Mouse (Mus musculus): ENCODE results near the gene Igsf21. TPM values are rescaled to one million over a fixed set of nuclear protein-coding genes. Genes with fewer than 3 reads are reported as not detected.

The Igsf21 gene
- polyA plus RNA-seq, 1 experiment from 2014 or later = 0.10 TPM

- 56% methylated on average over 14 of the region's 14 CpGs for WGBS
- no peak overlapping the region for H3K9ac ChIP-seq
- no peaks in the 10 kb centered on the region for H3K9me3 ChIP-seq (replicated peaks)
- no peak overlapping the region for H3K27ac ChIP-seq
- H3K4me1 ChIP-seq (replicated peaks) = no peaks in the 10 kb centered on the region
- no peak overlapping the region for H3K4me2 ChIP-seq
- H3K27me3 ChIP-seq = peaks cover 16% of the 10 kb centered on the region
- H3K4me3 ChIP-seq = no peak overlapping the region
- no peak for ATAC-seq (replicated peaks; ENCODE audit: insufficient number of reproducible peaks, insufficient read depth, low FRiP score, low read depth)
- no peaks in the 10 kb centered on the region for H3K36me3 ChIP-seq
Observed at GRCm38 (mm10) chr4:140214406-140214805, 32.2 kb downstream of the Igsf21 start.

- Histone ChIP-seq H3K4me2 (no peak overlapping the region), H3K4me3 (no peak overlapping the region), H3K4me1 (replicated peaks) (peaks cover 10% of the 10 kb centered on the region), H3K27me3 (peaks cover 18% of the 10 kb centered on the region), H3K36me3 (no peaks in the 10 kb centered on the region), H3K9ac (no peak overlapping the region), H3K9me3 (replicated peaks) (no peaks in the 10 kb centered on the region), H3K27ac (no peak overlapping the region)
- WGBS = 64% methylated on average over 11 of the region's 11 CpGs
- no peak for ATAC-seq (replicated peaks; ENCODE audit: insufficient number of reproducible peaks, insufficient read depth, low FRiP score, low read depth)
Observed at GRCm38 (mm10) chr4:140210129-140210890, 36.3 kb downstream of the Igsf21 start.

GRCm38 (mm10) chr4:140205811-140206231 is 40.8 kb downstream of the Igsf21 start:
- peaks cover 10% of the 10 kb centered on the region for H3K4me1 ChIP-seq (replicated peaks)
- no peaks in the 10 kb centered on the region for H3K9me3 ChIP-seq (replicated peaks)
- H3K4me2 ChIP-seq = peak overlapping the region; percentile 24
- H3K36me3 ChIP-seq = no peaks in the 10 kb centered on the region
- H3K27me3 ChIP-seq = peaks cover 7% of the 10 kb centered on the region
- WGBS = 42% methylated on average over 12 of the region's 12 CpGs
- no peak for ATAC-seq (replicated peaks; ENCODE audit: insufficient number of reproducible peaks, insufficient read depth, low FRiP score, low read depth)
- H3K4me3 ChIP-seq = no peak overlapping the region
- H3K27ac ChIP-seq = no peak overlapping the region
- H3K9ac ChIP-seq = no peak overlapping the region

- H3K27me3 ChIP-seq = peaks cover 7% of the 10 kb centered on the region; the same call in 1 of the 2 replicates
- no peak for ATAC-seq (replicated peaks; ENCODE audit: insufficient number of reproducible peaks, insufficient read depth, low FRiP score, low read depth)
Observed at GRCm38 (mm10) chr4:140204775-140205174, 41.8 kb downstream of the Igsf21 start.

GRCm38 (mm10) chr4:140203696-140204272 is 42.8 kb downstream of the Igsf21 start:
- no peaks in the 10 kb centered on the region for H3K9me3 ChIP-seq (replicated peaks)
- ATAC-seq (replicated peaks; ENCODE audit: insufficient number of reproducible peaks, insufficient read depth, low FRiP score, low read depth) = no peak
- peaks cover 4% of the 10 kb centered on the region; the same call in 1 of the 2 replicates for H3K27me3 ChIP-seq
- H3K36me3 ChIP-seq = no peaks in the 10 kb centered on the region
- no peak overlapping the region for H3K4me3 ChIP-seq
- WGBS = 82% methylated on average over 12 of the region's 12 CpGs
- H3K4me1 ChIP-seq (replicated peaks) = peaks cover 12% of the 10 kb centered on the region
- H3K27ac ChIP-seq = no peak overlapping the region
- H3K9ac ChIP-seq = no peak overlapping the region
- H3K4me2 ChIP-seq = no peak overlapping the region

More at GRCm38 (mm10) chr4:140204775-140205174, 41.8 kb downstream of the Igsf21 start:
- Histone ChIP-seq H3K9me3 (replicated peaks) (no peaks in the 10 kb centered on the region), H3K4me1 (replicated peaks) (peaks cover 12% of the 10 kb centered on the region), H3K4me3 (no peak overlapping the region), H3K4me2 (no peak overlapping the region), H3K27ac (no peak overlapping the region), H3K9ac (no peak overlapping the region), H3K36me3 (no peaks in the 10 kb centered on the region)
- WGBS = 72% methylated on average over 10 of the region's 10 CpGs

- Histone ChIP-seq H3K4me3 (no peak overlapping the region), H3K27ac (no peak overlapping the region), H3K4me1 (replicated peaks) (peaks cover 12% of the 10 kb centered on the region), H3K27me3 (peaks cover 4% of the 10 kb centered on the region; the same call in 1 of the 2 replicates), H3K36me3 (no peaks in the 10 kb centered on the region), H3K9me3 (replicated peaks) (no peaks in the 10 kb centered on the region), H3K4me2 (no peak overlapping the region), H3K9ac (no peak overlapping the region)
- 44% methylated on average over 6 of the region's 6 CpGs for WGBS
- ATAC-seq (replicated peaks; ENCODE audit: insufficient number of reproducible peaks, insufficient read depth, low FRiP score, low read depth) = no peak
Observed at GRCm38 (mm10) chr4:140202196-140202595, 44.4 kb downstream of the Igsf21 start.

GRCm38 (mm10) chr4:140200296-140200695 is 46.3 kb downstream of the Igsf21 start:
- no peaks in the 10 kb centered on the region for H3K36me3 ChIP-seq
- 51% methylated on average over 14 of the region's 14 CpGs for WGBS
- H3K27ac ChIP-seq = no peak overlapping the region
- H3K9ac ChIP-seq = no peak overlapping the region
- H3K9me3 ChIP-seq (replicated peaks) = no peaks in the 10 kb centered on the region
- H3K4me3 ChIP-seq = no peak overlapping the region
- H3K4me1 ChIP-seq (replicated peaks) = 0 out of 2 replicates have a peak, but pooled peaks cover 2% of the 10 kb centered on the region
- H3K4me2 ChIP-seq = no peak overlapping the region
- ATAC-seq (replicated peaks; ENCODE audit: insufficient number of reproducible peaks, insufficient read depth, low FRiP score, low read depth) = no peak
- H3K27me3 ChIP-seq = peaks cover 10% of the 10 kb centered on the region; the same call in 1 of the 2 replicates

GRCm38 (mm10) chr4:140196717-140197116 is 49.9 kb downstream of the Igsf21 start:
- 47% methylated on average over 9 of the region's 9 CpGs for WGBS
- Histone ChIP-seq H3K9me3 (replicated peaks) (no peaks in the 10 kb centered on the region), H3K27me3 (peaks cover 6% of the 10 kb centered on the region; the same call in 1 of the 2 replicates), H3K27ac (no peak overlapping the region), H3K36me3 (no peaks in the 10 kb centered on the region), H3K4me3 (no peak overlapping the region), H3K4me1 (replicated peaks) (0 out of 2 replicates have a peak, but pooled peaks cover 2% of the 10 kb centered on the region), H3K4me2 (no peak overlapping the region), H3K9ac (no peak overlapping the region)
- no peak for ATAC-seq (replicated peaks; ENCODE audit: insufficient number of reproducible peaks, insufficient read depth, low FRiP score, low read depth)

GRCm38 (mm10) chr4:140192276-140193002 is 54.1 kb downstream of the Igsf21 start:
- no peak overlapping the region for H3K4me3 ChIP-seq
- ATAC-seq (replicated peaks; ENCODE audit: insufficient number of reproducible peaks, insufficient read depth, low FRiP score, low read depth) = no peak
- H3K4me1 ChIP-seq (replicated peaks) = no peaks in the 10 kb centered on the region; the same call in 1 of the 2 replicates
- no peaks in the 10 kb centered on the region for H3K9me3 ChIP-seq (replicated peaks)
- H3K27ac ChIP-seq = no peak overlapping the region
- no peak overlapping the region for H3K4me2 ChIP-seq
- H3K9ac ChIP-seq = no peak overlapping the region
- peaks cover 12% of the 10 kb centered on the region; the same call in 1 of the 2 replicates for H3K27me3 ChIP-seq
- H3K36me3 ChIP-seq = no peaks in the 10 kb centered on the region
- WGBS = 76% methylated on average over 18 of the region's 18 CpGs

- ATAC-seq (replicated peaks; ENCODE audit: insufficient number of reproducible peaks, insufficient read depth, low FRiP score, low read depth) = no peak
- 79% methylated on average over 9 of the region's 9 CpGs for WGBS
- Histone ChIP-seq H3K27ac (no peak overlapping the region), H3K36me3 (no peaks in the 10 kb centered on the region), H3K9me3 (replicated peaks) (no peaks in the 10 kb centered on the region), H3K4me2 (no peak overlapping the region), H3K4me1 (replicated peaks) (no peaks in the 10 kb centered on the region; the same call in 1 of the 2 replicates), H3K27me3 (peaks cover 11% of the 10 kb centered on the region), H3K4me3 (no peak overlapping the region), H3K9ac (no peak overlapping the region)
Observed at GRCm38 (mm10) chr4:140189601-140190000, 57.0 kb downstream of the Igsf21 start.

GRCm38 (mm10) chr4:140188626-140189025 is 58.0 kb downstream of the Igsf21 start:
- Histone ChIP-seq H3K4me3 (no peak overlapping the region), H3K27ac (no peak overlapping the region), H3K27me3 (peaks cover 13% of the 10 kb centered on the region), H3K4me1 (replicated peaks) (no peaks in the 10 kb centered on the region; the same call in 1 of the 2 replicates), H3K9me3 (replicated peaks) (no peaks in the 10 kb centered on the region), H3K36me3 (no peaks in the 10 kb centered on the region), H3K9ac (no peak overlapping the region), H3K4me2 (no peak overlapping the region)
- 41% methylated on average over 7 of the region's 7 CpGs for WGBS
- ATAC-seq (replicated peaks; ENCODE audit: insufficient number of reproducible peaks, insufficient read depth, low FRiP score, low read depth) = no peak; the same call in 1 of the 2 replicates
